Mouse (Mus musculus): ENCODE measurements around the gene Tyms.
A peak's percentile ranks its signal among the peaks of the same experiment; 100 is the strongest.

Gene Tyms

GRCm38 (mm10) chr5:30072825-30073821, at the start of gene Tyms:
TSS of gene Tyms (minus strand) at chr5:30073617.
- DNase-seq (ENCODE audit: low read depth): peak; percentile 89

DNA sequence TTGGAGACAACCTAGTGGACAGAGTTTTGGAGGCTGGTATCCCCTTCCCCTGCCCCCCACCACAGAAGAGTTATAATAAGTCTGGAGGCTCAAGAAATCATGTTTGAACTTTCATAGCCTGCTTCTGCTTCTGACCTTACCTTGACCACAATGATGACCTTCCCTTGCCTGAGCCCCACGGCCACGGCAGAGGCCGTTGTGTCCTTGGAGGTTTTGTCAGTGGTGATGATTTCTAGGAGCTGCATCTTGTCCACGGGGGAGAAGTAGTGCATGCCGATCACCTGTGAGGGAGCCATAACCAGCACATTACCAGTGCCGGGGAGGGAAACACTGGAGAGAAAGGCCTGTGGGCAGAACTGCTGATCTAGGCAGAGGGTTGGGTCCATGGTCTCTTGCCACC, 49.1 kb upstream of the Tyms start:
- no peak for DNase-seq (ENCODE audit: low read depth)

DNA sequence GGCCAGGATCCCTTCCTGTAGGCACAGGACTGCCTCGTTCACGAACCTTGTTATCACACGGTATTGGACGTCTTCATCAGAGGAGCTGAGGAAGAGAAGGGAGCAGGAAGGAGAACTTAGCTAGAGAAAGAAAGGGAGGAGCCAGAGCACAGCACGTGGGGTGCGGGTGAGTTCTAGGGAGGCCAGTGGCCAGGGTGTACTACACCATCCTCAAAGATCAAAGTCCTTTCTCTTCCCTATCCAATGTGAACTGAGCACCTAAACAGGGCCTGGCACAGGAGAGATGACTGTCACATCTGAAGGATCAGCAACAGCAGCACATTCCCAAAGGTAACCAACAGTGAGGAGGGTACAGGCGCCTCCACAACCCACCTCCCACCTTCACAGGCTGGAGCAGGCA, 46.7 kb upstream of the Tyms start:
- DNase-seq (ENCODE audit: low read depth): no peak

DNA sequence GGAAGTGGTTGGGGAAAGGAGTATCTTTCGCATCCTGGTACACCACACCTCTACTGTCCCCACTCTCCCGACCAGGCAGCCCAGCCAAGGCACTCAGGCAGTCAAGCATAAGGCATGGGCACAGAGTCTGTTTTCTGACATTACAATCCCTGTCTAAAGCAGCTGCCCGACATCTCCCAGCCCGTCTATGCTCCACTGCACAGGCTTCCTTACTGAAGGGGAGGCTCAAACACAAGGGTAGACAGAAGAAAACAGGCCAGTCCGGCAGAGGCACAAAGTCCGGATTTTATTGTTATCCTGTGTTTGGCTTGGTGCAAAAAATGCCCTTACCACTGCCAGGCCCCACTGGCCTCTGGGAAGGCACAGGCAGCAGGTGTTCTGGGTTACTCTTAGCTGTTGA, 45.7 kb upstream of the Tyms start:
- DNase-seq (ENCODE audit: low read depth): no peak

DNA sequence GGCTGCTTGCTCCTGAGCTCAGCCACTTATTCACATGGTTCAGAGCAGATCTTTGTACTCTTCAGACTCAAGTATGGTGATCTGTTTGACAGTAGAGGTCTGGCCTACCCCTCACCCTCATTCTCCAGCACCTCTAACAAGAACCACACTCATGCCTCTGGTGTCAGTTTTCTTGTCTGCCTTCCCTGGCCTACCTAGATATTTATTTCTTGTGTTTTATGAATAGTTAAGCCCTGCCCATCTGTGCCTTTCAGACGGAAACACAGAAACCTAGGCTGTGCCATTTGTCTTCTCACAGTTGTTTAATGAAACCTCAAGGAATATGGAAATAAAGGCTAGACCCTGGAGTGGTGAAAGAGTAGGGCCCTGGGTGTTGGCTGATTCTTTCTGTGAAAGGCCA, 44.6 kb upstream of the Tyms start:
- DNase-seq (ENCODE audit: low read depth): no peak

DNA sequence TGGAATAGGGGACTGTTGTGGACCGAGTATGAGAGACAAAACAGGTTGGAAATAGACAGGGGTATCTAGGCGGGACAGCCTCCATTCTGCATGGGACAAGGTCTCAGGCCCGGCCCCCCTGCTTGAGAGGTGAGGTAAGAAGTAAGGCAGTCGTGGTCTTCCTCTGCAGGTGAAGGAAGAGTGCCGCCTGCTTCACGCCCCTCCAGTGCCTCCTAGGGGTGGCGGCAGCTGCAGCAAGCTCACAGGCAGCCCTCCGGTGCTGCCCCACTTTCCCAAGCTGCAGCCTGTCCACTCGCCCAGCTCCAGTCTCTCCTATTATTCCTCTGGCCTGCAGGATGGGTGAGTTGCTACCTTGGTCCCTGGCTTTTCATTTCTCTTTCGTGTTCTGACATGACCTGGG, 42.3 kb upstream of the Tyms start:
- DNase-seq (ENCODE audit: low read depth): no peak

GRCm38 (mm10) chr5:30114761-30115140, 41.3 kb upstream of the Tyms start:
- no peak for DNase-seq (ENCODE audit: low read depth)

DNA sequence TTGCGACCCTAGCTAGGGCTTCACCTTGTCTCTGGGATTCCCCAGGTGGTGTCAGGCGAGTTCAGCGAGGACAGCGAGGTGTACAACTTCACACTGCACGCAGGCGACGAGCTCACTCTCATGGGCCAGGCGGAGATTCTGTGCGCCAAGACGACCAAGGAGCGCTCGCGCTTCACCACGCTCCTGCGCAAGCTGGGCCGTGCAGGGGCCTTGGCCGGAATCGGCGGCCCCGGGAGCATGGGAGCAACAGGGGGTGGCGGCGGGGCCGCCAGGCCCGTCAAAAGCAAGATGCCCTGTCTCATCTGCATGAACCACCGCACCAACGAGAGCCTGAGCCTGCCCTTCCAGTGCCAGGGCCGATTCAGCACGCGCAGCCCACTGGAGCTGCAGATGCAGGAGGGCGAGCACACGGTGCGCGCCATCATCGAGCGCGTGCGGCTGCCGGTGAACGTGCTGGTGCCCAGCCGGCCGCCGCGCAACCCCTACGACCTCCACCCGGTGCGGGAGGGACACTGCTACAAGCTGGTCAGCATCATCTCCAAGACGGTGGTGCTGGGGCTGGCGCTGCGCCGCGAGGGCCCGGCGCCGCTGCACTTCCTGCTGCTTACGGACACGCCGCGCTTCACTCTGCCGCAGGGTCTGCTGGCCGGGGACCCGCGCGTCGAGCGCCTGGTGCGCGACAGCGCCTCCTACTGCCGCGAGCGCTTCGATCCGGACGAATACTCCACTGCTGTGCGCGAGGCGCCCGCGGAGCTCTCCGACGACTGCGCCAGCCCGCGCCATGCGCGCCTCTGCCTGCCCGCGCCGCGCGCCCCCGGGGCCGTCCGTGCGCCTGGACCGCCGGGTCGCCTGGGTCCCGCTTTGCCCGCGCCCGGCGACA, 40.7 kb upstream of the Tyms start:
- no peak for DNase-seq (ENCODE audit: low read depth)

- no peak for DNase-seq (ENCODE audit: low read depth)
Measured at GRCm38 (mm10) chr5:30112533-30113068, 39.2 kb upstream of the Tyms start.

- DNase-seq (ENCODE audit: low read depth): no peak
Measured at GRCm38 (mm10) chr5:30111771-30112170, 38.4 kb upstream of the Tyms start.

- DNase-seq (ENCODE audit: low read depth): no peak
Measured at GRCm38 (mm10) chr5:30111126-30111525, 37.7 kb upstream of the Tyms start.

GRCm38 (mm10) chr5:30110371-30111060, 37.1 kb upstream of the Tyms start:
- no peak for DNase-seq (ENCODE audit: low read depth)

- no peak for DNase-seq (ENCODE audit: low read depth)
Measured at GRCm38 (mm10) chr5:30109899-30110298, 36.5 kb upstream of the Tyms start.

- no peak for DNase-seq (ENCODE audit: low read depth)
Measured at GRCm38 (mm10) chr5:30108233-30108632, 34.8 kb upstream of the Tyms start.

DNA sequence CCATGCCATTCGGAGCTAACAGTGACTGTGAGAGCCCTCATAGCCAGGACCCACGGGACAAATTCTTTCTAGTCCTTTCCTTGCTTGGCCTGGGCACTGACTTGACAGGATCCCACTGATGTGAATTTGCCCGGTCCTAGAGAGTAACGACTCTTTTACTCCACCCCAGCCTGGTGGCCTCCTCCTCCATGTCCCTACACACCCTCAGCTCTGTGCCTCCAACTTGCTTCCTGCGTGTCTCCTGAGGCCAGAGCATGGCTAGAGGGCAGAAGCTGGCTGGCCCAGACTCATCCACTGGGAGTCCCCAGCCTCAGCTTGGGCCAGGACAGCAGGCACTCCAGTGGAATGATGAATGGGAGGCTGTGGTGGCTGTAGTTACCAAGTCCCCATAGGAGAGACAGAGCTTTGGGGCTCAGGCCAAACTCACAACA, 34.2 kb upstream of the Tyms start:
- DNase-seq (ENCODE audit: low read depth): no peak

GRCm38 (mm10) chr5:30107186-30107585, 33.8 kb upstream of the Tyms start:
- no peak for DNase-seq (ENCODE audit: low read depth)

DNA sequence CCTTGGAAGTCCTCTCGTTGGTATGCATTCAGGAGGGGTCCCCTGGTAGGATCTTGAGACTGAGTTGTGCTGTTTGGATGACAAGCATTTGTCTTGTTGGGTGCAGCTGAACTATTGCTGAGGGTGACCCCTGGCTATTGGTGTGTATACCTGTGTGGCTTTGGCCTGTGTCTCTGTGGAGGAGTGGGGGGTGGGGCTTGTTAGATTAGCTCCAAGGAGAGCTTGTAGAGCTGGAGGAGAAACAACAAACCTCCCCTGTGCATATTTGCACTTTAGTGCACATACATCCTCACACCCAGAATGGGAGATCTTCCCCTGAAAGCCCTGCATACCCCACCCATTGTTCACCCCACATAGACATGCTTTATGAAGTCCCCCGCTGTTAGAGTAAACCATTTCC, 33.3 kb upstream of the Tyms start:
- DNase-seq (ENCODE audit: low read depth): no peak

DNA sequence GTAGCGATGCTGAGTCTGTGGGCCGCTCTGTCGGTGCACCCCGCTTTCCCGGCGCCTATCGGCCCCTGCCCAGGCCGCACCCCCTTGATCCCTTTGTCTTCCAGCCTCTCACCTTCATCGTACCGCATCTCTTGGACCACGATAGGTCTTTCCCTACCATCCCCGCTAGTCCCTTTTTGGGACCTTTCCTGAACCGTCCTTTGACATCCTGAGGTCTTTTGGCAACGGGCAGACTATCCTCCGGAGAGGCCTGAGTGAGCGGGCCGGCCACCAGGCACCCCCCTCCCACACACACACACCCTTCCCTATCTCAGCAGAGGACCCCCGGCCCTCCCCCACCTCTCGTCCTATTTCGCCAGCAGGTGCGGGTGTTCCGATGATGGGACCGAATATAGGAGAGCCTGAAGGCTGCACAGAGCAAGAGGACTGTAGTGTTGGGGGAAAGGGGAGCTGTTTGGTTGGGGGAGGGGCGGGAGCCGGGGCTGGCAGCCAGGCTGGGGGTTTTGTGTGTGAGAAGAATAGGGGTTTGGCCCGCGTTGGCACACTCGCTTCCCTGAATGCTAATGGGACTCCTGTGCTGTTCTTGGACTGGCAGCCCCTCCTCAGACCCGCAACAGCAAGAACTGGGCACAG, 32.4 kb upstream of the Tyms start, which contains the start of gene 3110082J24Rik:
Gene 3110082J24Rik (minus strand): TSS at position 419 of the 633 bp plus-strand sequence.
- DNase-seq (ENCODE audit: low read depth): no peak

- peak; percentile 74 for DNase-seq (ENCODE audit: low read depth)
Measured at GRCm38 (mm10) chr5:30104841-30105667, 31.6 kb upstream of the Tyms start, which contains the start of gene Garem2. TSS of gene Garem2 (plus strand) at chr5:30105161.

DNA sequence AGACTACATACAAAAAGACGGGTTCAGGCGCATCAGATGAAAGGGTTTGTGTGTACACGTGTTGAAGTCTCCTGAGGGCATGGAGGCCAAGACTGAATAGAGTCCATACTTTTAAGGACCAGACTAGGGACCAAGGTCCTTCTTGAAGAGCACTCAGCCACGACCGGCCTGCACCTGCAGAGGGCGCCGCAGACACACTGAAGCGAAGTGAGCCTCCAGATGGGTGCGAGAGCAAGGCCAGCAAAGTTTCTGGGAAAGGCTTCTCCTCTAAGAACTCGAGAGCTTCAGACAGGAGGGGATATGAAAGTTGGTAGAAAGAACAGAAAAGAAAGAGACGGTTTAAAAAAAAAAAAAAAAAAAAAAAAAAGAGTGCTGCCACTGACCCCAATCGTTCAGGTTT, 30.9 kb upstream of the Tyms start:
- peak; percentile 85 for DNase-seq (ENCODE audit: low read depth)
